Mouse (Mus musculus) spleen, postnatal 0 days (tissue): ENCODE data around the gene Ptbp3. TPM values are rescaled to one million over a fixed set of nuclear protein-coding genes. Genes with fewer than 3 reads are reported as not detected.

Experiments used
- polyA plus RNA-seq: library from polyadenylated mRNA; unstranded; fragments of >200 nt; fragmentation: Nextera tagmentation; extraction: Ambion mirVana; gene quantifications from 2 replicates; pipeline ENCODE4 v1.2.1, GENCODE M21; 2015

Ptbp3 gene
- polyA plus RNA-seq: 56.9 and 67.1 TPM in 2 replicates

GRCm38 (mm10) chr4:59549175-59549976, at the start of gene Ptbp3:
Ptbp3 (minus strand) TSS chr4:59549364.

GRCm38 (mm10) chr4:59581314-59582185, 32.4 kb upstream of the Ptbp3 start, which contains the start of gene Hsdl2:
Hsdl2 (plus strand) TSS chr4:59581563.

GRCm38 (mm10) chr4:59437990-59438854, 110.9 kb downstream of the Ptbp3 start, which contains the start of gene Susd1:
Susd1 (minus strand) TSS chr4:59438633.

Other genes with a start within 250 kb of the Ptbp3 start
- 10.3 and 14.2 TPM in 2 replicates for gene Susd1, start 110.7 kb downstream of the Ptbp3 start, polyA plus RNA-seq
- gene Hsdl2, start 32.2 kb upstream of the Ptbp3 start, polyA plus RNA-seq: 18.4 and 18.6 TPM in 2 replicates
- 12.0 and 12.6 TPM in 2 replicates for gene E130308A19Rik, start 76.8 kb upstream of the Ptbp3 start, polyA plus RNA-seq